Mouse (Mus musculus) bone marrow, adult 2 months (tissue): ENCODE measurements around the gene Gm17657. TPM values are rescaled to one million over a fixed set of nuclear protein-coding genes. Genes with fewer than 3 reads are reported as not detected.

ENCODE experiments used
- H3K27ac ChIP-seq: fragments of 200-500 bp; 2 replicates; pipeline ENCODE4 v1.5.1; 2012; ENCODE audit warnings: low read depth, mild to moderate bottlenecking, control low read depth, inconsistent platforms, low read length; ENCODE audit not compliant: control insufficient read depth, poor library complexity, insufficient read depth
- H3K4me1 ChIP-seq: fragments of 200-500 bp; 2 replicates; pipeline ENCODE4 v1.6.1; 2011; ENCODE audit warnings: low read length; ENCODE audit not compliant: control insufficient read depth, insufficient read depth
- H3K4me3 ChIP-seq: fragments of 200-500 bp; replicated peaks from 2 replicates; pipeline ENCODE3; 2011; ENCODE audit warnings: mild to moderate bottlenecking, low read depth, low read length, control low read depth; ENCODE audit not compliant: control insufficient read depth
- CTCF ChIP-seq: fragments of 200-500 bp; IDR thresholded peaks from 2 replicates; pipeline ENCODE4 v1.5.1; 2011; ENCODE audit warnings: low read length, control low read depth; ENCODE audit not compliant: control insufficient read depth, insufficient read depth
- POLR2A ChIP-seq: fragments of 200-500 bp; IDR thresholded peaks from 2 replicates; pipeline ENCODE4 v1.6.1; 2011; ENCODE audit warnings: low read depth, mild to moderate bottlenecking, control low read depth, low read length, borderline replicate concordance; ENCODE audit not compliant: control insufficient read depth
- WGBS: fragments of 180-500 bp; shearing (Covaris S2); methylation state at CpG from one replicate; pipeline ENCODE4 v1.1.7; 2018; 5-methylcytosine and 5-hydroxymethylcytosine counted together
- polyA plus RNA-seq: library from polyadenylated mRNA; stranded (reverse); fragments of >200 nt; gene quantifications from 2 replicates; pipeline ENCODE4 v1.2.4, GENCODE M21; 2011; ENCODE audit warnings: low replicate concordance; ENCODE audit not compliant: missing spikeins, insufficient read depth, insufficient read length

Gm17657 gene
- polyA plus RNA-seq, 1 experiment: not detected

GRCm38 (mm10) chr17:29482632-29483031, 66.8 kb downstream of the Gm17657 start:
- no peak overlapping the region for H3K27ac ChIP-seq
- H3K4me1 ChIP-seq: no peaks in the 10 kb centered on the region
- 80% methylated on average over 7 of the region's 7 CpGs for WGBS
- no peak overlapping the region for H3K4me3 ChIP-seq
- TF ChIP-seq POLR2A: no peak
- peak; percentile 6; the same call in 1 of the 2 replicates for TF ChIP-seq CTCF

GRCm38 (mm10) chr17:29480256-29480655, 69.2 kb downstream of the Gm17657 start:
- H3K4me1 ChIP-seq: no peaks in the 10 kb centered on the region
- no peak overlapping the region for H3K27ac ChIP-seq
- TF ChIP-seq POLR2A (no peak), CTCF (no peak)
- WGBS: 78% methylated on average over 2 of the region's 2 CpGs
- H3K4me3 ChIP-seq: no peak overlapping the region

DNA sequence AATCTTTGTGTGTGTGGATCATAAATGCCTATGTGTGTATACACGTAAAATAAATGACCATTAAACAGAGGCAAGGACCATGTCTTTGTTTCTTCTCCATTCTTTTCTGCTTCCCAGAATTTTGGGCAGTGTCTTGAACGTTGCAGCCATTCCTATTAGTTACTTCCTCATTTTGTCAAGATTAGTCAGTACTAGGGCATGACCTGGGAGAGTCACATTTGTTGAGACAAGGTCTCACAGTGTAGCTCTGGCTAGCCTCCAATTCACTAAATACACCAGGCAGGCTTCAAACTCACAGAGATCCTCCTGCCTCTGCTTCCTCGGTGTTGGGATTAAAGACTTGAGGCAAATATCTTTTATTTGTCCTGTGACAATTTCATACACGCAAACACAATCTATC, 71.2 kb downstream of the Gm17657 start:
- H3K27ac ChIP-seq: no peak overlapping the region
- no peaks in the 10 kb centered on the region for H3K4me1 ChIP-seq
- TF ChIP-seq POLR2A (no peak), CTCF (no peak)
- 56% methylated on average over 4 of the region's 4 CpGs for WGBS
- no peak overlapping the region for H3K4me3 ChIP-seq

DNA sequence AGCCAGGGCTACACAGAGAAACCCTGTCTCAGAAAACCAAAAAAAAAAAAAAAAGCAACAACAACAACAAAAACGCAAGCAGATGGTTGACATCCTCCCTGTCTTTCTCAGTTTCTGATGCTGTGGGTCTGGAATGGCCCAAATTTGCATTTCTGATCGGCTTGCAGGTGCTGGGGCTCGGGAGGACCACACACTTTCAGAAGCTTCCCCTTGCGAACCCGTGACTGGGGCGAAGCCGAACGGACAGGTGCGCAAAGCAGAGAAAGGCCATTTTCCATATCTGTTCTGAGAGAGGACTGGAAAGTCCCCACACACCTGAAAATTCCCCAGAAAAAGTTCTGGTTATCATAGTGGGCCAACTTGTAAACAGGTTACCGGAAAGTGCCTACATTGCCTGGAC, 72.1 kb downstream of the Gm17657 start:
- Histone ChIP-seq H3K4me3 (no peak overlapping the region), H3K27ac (no peak overlapping the region), H3K4me1 (no peaks in the 10 kb centered on the region)
- TF ChIP-seq POLR2A (no peak), CTCF (no peak)
- WGBS: 85% methylated on average over 10 of the region's 10 CpGs

DNA sequence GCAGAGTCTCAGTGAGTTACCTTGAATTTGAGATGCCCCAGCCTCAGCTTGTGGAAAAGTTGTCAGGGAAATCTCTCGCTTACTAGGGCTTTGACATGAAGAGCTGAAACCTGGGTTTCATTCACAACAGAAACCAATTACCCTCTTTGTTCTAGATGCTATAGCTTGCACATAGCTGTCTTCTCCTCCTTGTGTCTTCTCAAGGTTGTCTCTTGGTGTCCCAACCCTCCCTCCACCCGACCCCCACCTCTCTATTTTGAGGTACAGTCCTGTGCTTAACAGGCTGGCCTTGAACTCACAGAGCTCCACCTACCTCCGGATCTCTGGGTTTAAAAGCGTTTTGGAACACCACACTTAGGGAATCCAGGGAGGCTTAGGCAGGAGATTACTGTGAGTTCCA, 73.0 kb downstream of the Gm17657 start:
- TF ChIP-seq CTCF (no peak), POLR2A (no peak)
- 75% methylated on average over 4 of the region's 4 CpGs for whole genome bisulfite sequencing

GRCm38 (mm10) chr17:29475142-29475541, 74.3 kb downstream of the Gm17657 start:
- 81% methylated on average over 3 of the region's 3 CpGs for WGBS
- no peak overlapping the region for H3K27ac ChIP-seq
- TF ChIP-seq CTCF (no peak), POLR2A (no peak)
- H3K4me3 ChIP-seq: no peak overlapping the region
- no peaks in the 10 kb centered on the region for H3K4me1 ChIP-seq

More for the DNA sequence above, 73.0 kb downstream of the Gm17657 start:
- H3K27ac ChIP-seq: no peak overlapping the region
- no peak overlapping the region for H3K4me3 ChIP-seq
- H3K4me1 ChIP-seq: no peaks in the 10 kb centered on the region

DNA sequence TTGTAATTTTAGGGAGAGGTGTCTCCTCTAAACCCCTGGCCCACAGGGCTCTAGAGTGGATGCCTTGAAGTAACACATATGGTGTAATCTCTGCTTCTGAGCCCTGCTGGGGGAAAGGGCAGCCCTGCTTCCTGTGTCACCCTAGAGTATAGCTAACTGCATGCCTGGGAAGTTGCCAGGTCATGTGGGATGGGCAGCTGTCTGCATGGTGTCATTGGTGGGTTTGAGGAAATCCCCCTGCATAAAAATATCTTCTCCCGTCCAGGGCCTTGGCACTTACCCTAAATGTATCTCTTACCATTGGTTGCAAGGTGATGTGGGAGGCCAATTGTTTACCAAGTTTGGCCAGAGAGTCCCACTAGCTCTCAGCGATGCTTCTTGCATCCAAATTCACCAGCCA, 75.4 kb downstream of the Gm17657 start:
- no peak overlapping the region for H3K27ac ChIP-seq
- WGBS: 67% methylated on average over 2 of the region's 2 CpGs
- no peak overlapping the region for H3K4me3 ChIP-seq
- H3K4me1 ChIP-seq: no peaks in the 10 kb centered on the region
- no peak for TF ChIP-seq POLR2A
- no peak for TF ChIP-seq CTCF

GRCm38 (mm10) chr17:29473466-29473865, 76.0 kb downstream of the Gm17657 start:
- no peaks in the 10 kb centered on the region for H3K4me1 ChIP-seq
- no peak overlapping the region for H3K4me3 ChIP-seq
- 90% methylated on average over 10 of the region's 10 CpGs for WGBS
- no peak for TF ChIP-seq CTCF
- no peak for TF ChIP-seq POLR2A
- H3K27ac ChIP-seq: no peak overlapping the region

Other genes with a start within 250 kb of the Gm17657 start
- gene Pi16, start 232.0 kb downstream of the Gm17657 start, polyA plus RNA-seq: 71.5 and 171 TPM in 2 replicates
- gene Mtch1, start 201.7 kb downstream of the Gm17657 start, polyA plus RNA-seq: 111 and 170 TPM in 2 replicates
- 25.2 and 41.8 TPM in 2 replicates for gene Fgd2, start 188.7 kb downstream of the Gm17657 start, polyA plus RNA-seq
- gene Pim1, start 58.9 kb downstream of the Gm17657 start, polyA plus RNA-seq: 172 and 208 TPM in 2 replicates
- 4.1 and 9.9 TPM in 2 replicates for gene Tbc1d22b, start 147 bp upstream of the Gm17657 start, polyA plus RNA-seq
- not detected in 2 replicates for gene Tmem217, start 2.7 kb upstream of the Gm17657 start, polyA plus RNA-seq
- 50.5 and 59.1 TPM in 2 replicates for gene Rnf8, start 65.2 kb upstream of the Gm17657 start, polyA plus RNA-seq
- 5.5 and 6.4 TPM in 2 replicates for gene Gm28043, start 65.2 kb upstream of the Gm17657 start, polyA plus RNA-seq
- gene Cmtr1, start 111.0 kb upstream of the Gm17657 start, polyA plus RNA-seq: 49.8 and 90.6 TPM in 2 replicates
- gene Ccdc167, start 167.4 kb upstream of the Gm17657 start, polyA plus RNA-seq: 24.2 and 28.3 TPM in 2 replicates